Mouse (Mus musculus): Measurements from ENCODE around the gene Ubox5. TPM values are rescaled to one million over a fixed set of nuclear protein-coding genes. Genes with fewer than 3 reads are reported as not detected.

Ubox5 gene
- total RNA-seq, 2 experiments from 2014 or later = 9.2 to 9.7 TPM

Other genes with a start within 250 kb of the Ubox5 start
- 1 to 10 TPM; 6.3 to 6.8 TPM for gene Cpxm1, start 232.5 kb downstream of the Ubox5 start, total RNA-seq (2021)
- gene Gm28372, start 224.8 kb downstream of the Ubox5 start, total RNA-seq (2021) = not detected
- not detected for gene 1700020A23Rik, start 224.8 kb downstream of the Ubox5 start, total RNA-seq (2021)
- not detected for gene Tmem239, start 223.6 kb downstream of the Ubox5 start, total RNA-seq (2021)
- gene Vps16, start 205.7 kb downstream of the Ubox5 start, total RNA-seq (2021) = 10 to 100 TPM; 91.6 to 95.2 TPM
- 10 to 100 TPM; 22.4 to 25.4 TPM for gene Pced1a, start 205.3 kb downstream of the Ubox5 start, total RNA-seq (2021)
- gene Ptpra, start 179.8 kb downstream of the Ubox5 start, total RNA-seq (2021) = 100 to 1,000 TPM; 322 to 337 TPM
- 10 to 100 TPM; 89.4 to 97.0 TPM for gene Mrps26, start 66.3 kb downstream of the Ubox5 start, total RNA-seq (2021)
- not detected for gene Oxt, start 53.9 kb downstream of the Ubox5 start, total RNA-seq (2021)
- gene Avp, start 47.5 kb downstream of the Ubox5 start, total RNA-seq (2021) = 1 to 10 TPM; 1.5 to 2.1 TPM
- gene Fastkd5, start within 50 bp of the Ubox5 start, total RNA-seq (2021) = 1 to 10 TPM; 7.9 to 9.1 TPM
- gene Lzts3, start 12.8 kb upstream of the Ubox5 start, total RNA-seq (2021) = 100 to 1,000 TPM; 159 to 163 TPM
- 10 to 100 TPM; 84.1 to 88.1 TPM for gene Ddrgk1, start 34.6 kb upstream of the Ubox5 start, total RNA-seq (2021)
- gene Itpa, start 37.6 kb upstream of the Ubox5 start, total RNA-seq (2021) = 10 to 100 TPM; 34.8 to 41.4 TPM
- gene Slc4a11, start 67.5 kb upstream of the Ubox5 start, total RNA-seq (2021) = under 1 TPM; 0.23 to 0.57 TPM

Measured in layer of hippocampus, postnatal 25 days (tissue).